Mouse (Mus musculus) bone marrow macrophage, adult 2 months (primary cell): ENCODE data around the gene Cacna2d3.

Source experiments
- CTCF ChIP-seq: IDR thresholded peaks from 2 replicates; pipeline ENCODE4 v1.5.1; 2012; ENCODE audit warnings: low read depth, mild to moderate bottlenecking, low read length, moderate library complexity
- POLR2A ChIP-seq: IDR thresholded peaks from 2 replicates; pipeline ENCODE4 v1.6.1; 2012; ENCODE audit warnings: mild to moderate bottlenecking, low read depth, low read length, borderline replicate concordance

DNA sequence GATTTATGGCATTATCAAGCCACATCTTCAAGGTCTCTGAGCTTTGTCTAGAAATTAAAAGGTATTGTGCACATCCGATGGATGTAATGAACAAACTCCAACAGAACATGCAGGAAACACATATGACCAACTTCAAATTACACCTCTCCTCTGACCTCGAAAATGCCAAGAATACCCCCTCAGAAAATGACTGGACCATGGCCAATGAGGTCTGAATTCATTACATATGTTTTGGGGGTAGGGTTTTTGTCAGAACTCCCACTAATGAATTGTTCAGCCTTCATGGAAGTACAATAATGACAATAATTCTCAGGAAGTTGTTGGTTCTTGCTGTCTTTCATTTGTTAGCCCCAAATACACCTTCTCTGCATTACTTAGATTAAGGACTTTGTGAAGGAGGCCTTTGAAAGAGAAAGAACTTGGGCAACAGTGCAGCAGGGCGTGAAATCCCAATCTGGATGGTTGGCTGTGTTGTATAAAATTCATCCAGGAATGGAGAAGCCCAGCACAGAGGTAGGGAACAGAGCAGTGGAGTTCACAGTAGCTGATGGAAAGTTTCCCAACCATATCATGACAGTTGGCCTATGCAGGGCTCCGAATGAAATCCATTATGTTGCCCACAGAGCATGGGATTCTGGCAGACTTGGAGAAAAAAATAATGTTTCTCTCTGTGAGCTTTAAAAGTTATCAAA lies 499.3 kb downstream of the Cacna2d3 start:
- TF ChIP-seq POLR2A (no peak), CTCF (no peak)
